Mouse (Mus musculus) embryonic facial prominence, embryonic 15.5 days (tissue): ENCODE results near the gene Abraxas2. TPM values are rescaled to one million over a fixed set of nuclear protein-coding genes. Genes with fewer than 3 reads are reported as not detected.
A peak's percentile ranks its signal among the peaks of the same experiment; 100 is the strongest.

Experiments
- ATAC-seq: fragments of 200-750 bp; cut with Nextera tagmentation; 2 replicates; pipeline ENCODE4 v1.8.0; 2017; ENCODE audit warnings: low read depth, moderate TSS enrichment; ENCODE audit not compliant: insufficient number of reproducible peaks, low FRiP score, low TSS enrichment
- H3K27ac ChIP-seq: fragments of 300-500 bp; sonication (generic); replicated peaks from 2 replicates; pipeline ENCODE4 v1.5.1; 2015; ENCODE audit warnings: mild to moderate bottlenecking, inconsistent platforms
- H3K27me3 ChIP-seq: fragments of 300-500 bp; sonication (generic); 2 replicates; pipeline ENCODE4 v1.6.1; 2015; ENCODE audit warnings: inconsistent platforms
- H3K36me3 ChIP-seq: fragments of 300-500 bp; sonication (generic); 2 replicates; pipeline ENCODE4 v1.6.1; 2015; ENCODE audit warnings: mild to moderate bottlenecking, inconsistent platforms
- H3K4me1 ChIP-seq: fragments of 300-500 bp; sonication (generic); 2 replicates; pipeline ENCODE4 v1.6.1; 2015; ENCODE audit warnings: inconsistent platforms
- H3K4me2 ChIP-seq: fragments of 300-500 bp; sonication (generic); replicated peaks from 2 replicates; pipeline ENCODE4 v1.6.1; 2015; ENCODE audit warnings: mild to moderate bottlenecking, inconsistent platforms
- H3K4me3 ChIP-seq: fragments of 300-500 bp; sonication (generic); replicated peaks from 2 replicates; pipeline ENCODE4 v1.5.1; 2015; ENCODE audit warnings: mild to moderate bottlenecking, inconsistent platforms
- H3K9ac ChIP-seq: fragments of 300-500 bp; sonication (generic); 2 replicates; pipeline ENCODE4 v1.6.1; 2015; ENCODE audit warnings: inconsistent platforms
- H3K9me3 ChIP-seq: fragments of 300-500 bp; sonication (generic); replicated peaks from 2 replicates; pipeline ENCODE4 v1.6.1; 2016; ENCODE audit warnings: inconsistent platforms
- WGBS: fragments of 180-500 bp; shearing (Covaris S2); methylation state at CpG from one replicate; pipeline ENCODE4 v1.1.7; 2015; 5-methylcytosine and 5-hydroxymethylcytosine counted together
- polyA plus RNA-seq: library from polyadenylated mRNA; unstranded; fragments of >200 nt; fragmentation: Nextera tagmentation; extraction: Ambion mirVana; gene quantifications from 2 replicates; pipeline ENCODE4 v1.2.1, GENCODE M21; 2015

Gene Abraxas2
- polyA plus RNA-seq, 1 experiment from 2014 or later = 33.9 TPM

DNA sequence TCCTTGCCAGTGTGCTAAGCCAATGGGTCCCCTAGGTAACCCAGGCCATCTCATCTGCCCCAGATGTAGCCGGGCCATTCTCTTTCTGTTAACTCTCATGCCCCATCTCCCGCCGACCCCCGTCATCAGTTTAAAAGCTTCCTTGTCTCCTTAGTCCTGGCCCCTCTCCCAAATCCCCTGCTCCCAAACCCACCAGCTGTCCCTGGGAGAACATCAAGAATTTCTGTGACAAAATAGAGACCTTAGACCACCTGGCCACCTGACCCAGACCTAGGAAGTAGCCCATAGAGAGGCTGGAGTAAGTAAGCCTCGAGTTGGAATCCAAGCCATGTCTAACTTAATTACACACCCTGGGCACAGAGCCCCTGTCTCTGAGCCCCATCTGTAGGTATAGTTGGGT, 31.2 kb downstream of the Abraxas2 start:
- H3K9me3 ChIP-seq = no peaks in the 10 kb centered on the region
- no peak for ATAC-seq
- H3K9ac ChIP-seq = no peak overlapping the region
- no peak overlapping the region for H3K27ac ChIP-seq
- no peak overlapping the region for H3K4me2 ChIP-seq
- H3K36me3 ChIP-seq = peaks cover 5% of the 10 kb centered on the region; the same call in 1 of the 2 replicates
- H3K4me3 ChIP-seq = no peak overlapping the region
- whole genome bisulfite sequencing = 81% methylated on average over 5 of the region's 5 CpGs
- no peaks in the 10 kb centered on the region for H3K27me3 ChIP-seq
- no peaks in the 10 kb centered on the region for H3K4me1 ChIP-seq

DNA sequence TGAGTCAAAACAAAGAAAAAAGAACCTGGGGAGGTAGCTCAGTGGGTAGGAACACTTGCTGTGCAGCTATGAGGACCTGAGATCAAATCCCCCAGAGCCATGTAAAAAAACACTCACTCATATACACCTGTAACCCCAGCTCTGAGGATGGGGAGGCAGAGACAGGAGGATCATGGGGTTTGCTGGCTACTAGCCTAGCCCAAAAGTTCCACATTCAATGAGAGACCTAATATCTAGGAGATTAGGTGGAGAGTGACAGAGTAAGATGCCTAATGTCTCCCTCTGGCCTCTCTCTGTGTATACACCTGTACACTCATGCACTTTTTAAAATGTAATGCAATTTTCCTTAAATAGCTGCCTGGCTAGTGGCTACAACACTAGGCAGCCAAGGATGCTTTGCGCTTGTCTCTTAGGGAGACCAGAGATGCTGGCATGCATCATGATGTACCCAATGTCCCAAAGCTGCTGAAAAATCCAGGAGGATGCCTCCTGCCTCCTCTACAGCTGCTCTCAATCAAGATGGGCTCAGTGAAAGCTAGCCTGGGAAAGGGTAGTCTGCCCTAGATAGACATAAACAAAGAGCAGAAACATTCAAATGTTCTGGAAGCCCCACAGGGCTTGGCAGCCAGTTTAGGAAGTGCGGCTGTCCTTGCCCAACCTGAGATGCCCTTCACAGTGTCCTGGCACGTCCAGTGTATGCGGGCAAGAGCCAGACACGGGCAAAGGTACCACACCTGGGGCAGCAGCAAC, 32.7 kb downstream of the Abraxas2 start:
- Histone ChIP-seq H3K9me3 (no peaks in the 10 kb centered on the region), H3K36me3 (no peaks in the 10 kb centered on the region), H3K9ac (no peak overlapping the region), H3K4me2 (no peak overlapping the region), H3K27me3 (no peaks in the 10 kb centered on the region), H3K4me1 (no peaks in the 10 kb centered on the region), H3K4me3 (no peak overlapping the region), H3K27ac (no peak overlapping the region)
- no peak for ATAC-seq
- 73% methylated on average over 5 of the region's 5 CpGs for WGBS

GRCm38 (mm10) chr7:132892311-132892661, 33.3 kb downstream of the Abraxas2 start:
- Histone ChIP-seq H3K4me3 (no peak overlapping the region), H3K4me1 (no peaks in the 10 kb centered on the region), H3K36me3 (no peaks in the 10 kb centered on the region), H3K4me2 (no peak overlapping the region), H3K9me3 (no peaks in the 10 kb centered on the region), H3K27ac (no peak overlapping the region), H3K9ac (no peak overlapping the region), H3K27me3 (no peaks in the 10 kb centered on the region)
- ATAC-seq = no peak
- WGBS = 63% methylated on average over 4 of the region's 4 CpGs

- Histone ChIP-seq H3K4me1 (no peaks in the 10 kb centered on the region), H3K9me3 (no peaks in the 10 kb centered on the region), H3K27me3 (no peaks in the 10 kb centered on the region), H3K4me2 (no peak overlapping the region), H3K9ac (no peak overlapping the region), H3K36me3 (no peaks in the 10 kb centered on the region), H3K27ac (no peak overlapping the region), H3K4me3 (no peak overlapping the region)
- 74% methylated on average over 7 of the region's 7 CpGs for WGBS
- ATAC-seq = no peak
These were observed 33.8 kb downstream of the Abraxas2 start for GRCm38 (mm10) chr7:132892806-132893205.

- no peaks in the 10 kb centered on the region for H3K9me3 ChIP-seq
- ATAC-seq = no peak
- no peak overlapping the region for H3K4me3 ChIP-seq
- H3K4me2 ChIP-seq = no peak overlapping the region
- no peak overlapping the region for H3K9ac ChIP-seq
- whole genome bisulfite sequencing = 90% methylated on average over 1 of the region's 1 CpGs
- no peaks in the 10 kb centered on the region for H3K27me3 ChIP-seq
- H3K36me3 ChIP-seq = no peaks in the 10 kb centered on the region
- no peaks in the 10 kb centered on the region for H3K4me1 ChIP-seq
- no peak overlapping the region for H3K27ac ChIP-seq
These were observed 34.3 kb downstream of the Abraxas2 start for GRCm38 (mm10) chr7:132893336-132893735.

- ATAC-seq = no peak
- Histone ChIP-seq H3K27me3 (no peaks in the 10 kb centered on the region), H3K9me3 (no peaks in the 10 kb centered on the region), H3K27ac (no peak overlapping the region), H3K9ac (no peak overlapping the region), H3K36me3 (no peaks in the 10 kb centered on the region), H3K4me3 (no peak overlapping the region), H3K4me1 (no peaks in the 10 kb centered on the region), H3K4me2 (no peak overlapping the region)
- 66% methylated on average over 7 of the region's 7 CpGs for WGBS
These were observed 36.0 kb downstream of the Abraxas2 start for GRCm38 (mm10) chr7:132894841-132895555.

DNA sequence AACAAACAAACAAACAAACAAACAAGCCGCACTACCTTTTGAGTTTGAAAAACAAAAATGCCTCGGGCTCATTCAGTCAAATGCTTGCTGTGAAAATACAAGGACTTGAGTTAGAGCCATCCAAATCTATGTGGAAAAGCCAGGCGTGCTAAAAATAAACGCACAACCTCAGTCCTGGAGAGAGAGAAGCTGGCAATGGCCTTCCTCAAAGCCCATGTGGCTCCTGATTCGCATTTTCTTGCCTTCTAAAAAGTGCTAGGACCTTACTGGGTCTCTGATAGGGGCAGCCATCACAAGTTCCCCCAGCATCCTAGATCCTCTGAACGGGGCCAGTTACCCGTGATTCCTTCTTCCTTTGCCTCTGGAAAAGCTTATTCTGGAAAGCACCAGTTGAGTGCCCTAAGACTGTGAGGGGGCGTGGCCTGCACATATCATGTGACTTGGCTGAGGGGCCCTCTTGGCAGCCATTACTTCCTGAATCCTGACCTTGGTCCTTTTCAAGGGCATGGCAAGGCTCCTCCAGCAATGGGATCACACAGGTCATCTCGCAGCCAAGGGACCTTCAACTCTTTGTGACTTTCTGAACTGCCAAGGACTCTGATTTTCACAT, 37.3 kb downstream of the Abraxas2 start:
- no peak for ATAC-seq

DNA sequence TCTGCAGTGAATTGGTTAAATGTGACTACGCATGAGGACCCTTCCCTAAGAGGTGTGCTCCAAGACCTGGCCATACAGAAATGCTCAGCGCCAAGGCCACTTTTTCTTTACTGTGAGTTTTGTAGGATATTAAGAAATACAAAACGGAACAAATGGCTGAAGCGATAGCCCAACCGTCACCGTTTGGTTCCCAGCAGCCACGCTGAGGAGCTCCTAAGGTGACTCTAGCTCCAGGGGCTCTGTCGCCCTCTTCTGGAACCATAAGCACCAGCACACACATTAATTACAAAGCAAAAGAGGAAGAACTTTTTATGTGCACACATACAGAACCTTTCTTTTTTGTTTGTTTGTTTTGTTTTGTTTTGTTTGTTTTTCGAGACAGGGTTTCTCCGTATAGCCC, 38.2 kb downstream of the Abraxas2 start:
- H3K36me3 ChIP-seq = no peaks in the 10 kb centered on the region

More for the DNA sequence above, 37.3 kb downstream of the Abraxas2 start:
- H3K4me2 ChIP-seq = no peak overlapping the region
- no peaks in the 10 kb centered on the region for H3K9me3 ChIP-seq
- no peak overlapping the region for H3K9ac ChIP-seq
- H3K4me3 ChIP-seq = no peak overlapping the region
- 83% methylated on average over 9 of the region's 9 CpGs for WGBS
- H3K4me1 ChIP-seq = no peaks in the 10 kb centered on the region
- H3K36me3 ChIP-seq = no peaks in the 10 kb centered on the region
- H3K27ac ChIP-seq = no peak overlapping the region
- H3K27me3 ChIP-seq = no peaks in the 10 kb centered on the region

DNA sequence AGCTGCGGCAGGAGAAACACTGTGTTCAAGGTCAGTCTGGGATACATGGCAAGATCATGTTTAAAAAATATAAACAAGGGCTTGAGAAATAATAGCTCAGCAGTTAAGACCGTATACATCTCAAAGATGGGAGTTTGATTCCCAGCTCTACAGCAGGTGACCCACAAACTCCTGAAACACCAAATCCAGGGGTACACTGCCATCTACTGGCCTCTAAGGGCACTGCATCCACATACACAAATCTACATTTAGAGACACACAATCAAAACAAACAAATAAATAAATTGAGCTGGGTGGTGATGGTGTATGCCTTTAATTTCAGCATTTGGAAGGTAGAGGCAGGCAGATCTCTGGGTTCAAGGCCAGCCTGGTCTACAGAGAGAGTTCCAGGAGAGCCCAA, 39.2 kb downstream of the Abraxas2 start:
- no peak for ATAC-seq
- WGBS = 81% methylated on average over 2 of the region's 2 CpGs
- no peaks in the 10 kb centered on the region for H3K36me3 ChIP-seq
- no peaks in the 10 kb centered on the region for H3K9me3 ChIP-seq
- no peak overlapping the region for H3K9ac ChIP-seq
- H3K4me1 ChIP-seq = no peaks in the 10 kb centered on the region
- no peaks in the 10 kb centered on the region for H3K27me3 ChIP-seq
- H3K4me2 ChIP-seq = no peak overlapping the region
- no peak overlapping the region for H3K27ac ChIP-seq
- no peak overlapping the region for H3K4me3 ChIP-seq

More for the DNA sequence above, 38.2 kb downstream of the Abraxas2 start:
- Histone ChIP-seq H3K27me3 (no peaks in the 10 kb centered on the region), H3K4me2 (no peak overlapping the region), H3K27ac (no peak overlapping the region), H3K4me3 (no peak overlapping the region), H3K4me1 (no peaks in the 10 kb centered on the region), H3K9ac (no peak overlapping the region), H3K9me3 (no peaks in the 10 kb centered on the region)
- 86% methylated on average over 10 of the region's 10 CpGs for WGBS
- ATAC-seq = no peak

DNA sequence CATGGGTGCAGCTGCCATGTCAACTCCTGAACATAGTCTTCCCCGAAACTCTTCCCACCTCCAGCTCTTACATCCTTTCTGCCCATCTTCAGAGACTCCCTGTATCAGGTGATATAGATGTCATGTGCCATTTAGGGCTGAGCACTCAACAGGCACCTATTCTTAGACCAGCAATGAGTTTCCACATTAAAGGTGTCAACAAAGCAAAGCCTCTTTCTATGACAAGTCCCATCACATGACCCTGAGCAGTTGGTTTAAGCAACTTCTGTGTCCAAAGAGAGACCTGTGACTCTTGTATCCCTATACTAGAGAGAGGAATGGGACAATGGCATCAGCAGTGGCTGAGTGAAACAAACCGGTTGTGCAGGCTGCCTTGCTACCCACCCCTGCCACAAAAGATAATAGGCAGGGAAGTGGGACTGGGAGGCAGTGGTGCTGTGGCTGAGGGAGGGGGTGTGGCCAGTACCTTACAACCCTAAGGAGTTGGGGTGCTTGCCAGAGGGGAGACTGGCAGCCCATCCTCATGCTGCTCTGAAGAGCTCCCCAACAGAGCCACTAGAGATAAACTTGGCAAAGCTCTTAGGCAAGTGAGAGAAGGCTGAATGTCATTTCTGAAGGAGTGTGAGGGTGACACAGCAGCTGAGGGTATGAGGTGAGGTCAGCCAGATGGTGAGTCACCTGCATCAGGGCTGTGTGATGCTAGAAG, 42.0 kb downstream of the Abraxas2 start:
- no peaks in the 10 kb centered on the region for H3K27me3 ChIP-seq
- H3K36me3 ChIP-seq = no peaks in the 10 kb centered on the region
- no peak overlapping the region for H3K4me2 ChIP-seq
- no peaks in the 10 kb centered on the region for H3K4me1 ChIP-seq
- H3K9me3 ChIP-seq = no peaks in the 10 kb centered on the region
- ATAC-seq = peak; percentile 43; the same call in 1 of the 2 replicates
- H3K9ac ChIP-seq = no peak overlapping the region
- WGBS = 53% methylated on average over 2 of the region's 2 CpGs
- no peak overlapping the region for H3K4me3 ChIP-seq
- H3K27ac ChIP-seq = no peak overlapping the region

GRCm38 (mm10) chr7:132903796-132904195, 44.8 kb downstream of the Abraxas2 start:
- no peak overlapping the region for H3K4me3 ChIP-seq
- H3K36me3 ChIP-seq = no peaks in the 10 kb centered on the region
- H3K27ac ChIP-seq = no peak overlapping the region
- no peaks in the 10 kb centered on the region for H3K4me1 ChIP-seq
- no peaks in the 10 kb centered on the region for H3K9me3 ChIP-seq
- H3K9ac ChIP-seq = no peak overlapping the region
- H3K27me3 ChIP-seq = no peaks in the 10 kb centered on the region
- no peak for ATAC-seq
- no peak overlapping the region for H3K4me2 ChIP-seq
- WGBS = 76% methylated on average over 3 of the region's 3 CpGs
